Mouse (Mus musculus) stomach, embryonic 14.5 days (tissue): Measurements from ENCODE around the gene Ipp. TPM values are rescaled to one million over a fixed set of nuclear protein-coding genes. Genes with fewer than 3 reads are reported as not detected.
A peak's percentile ranks its signal among the peaks of the same experiment; 100 is the strongest.

Experiments
- ATAC-seq: fragments of 200-750 bp; cut with Nextera tagmentation; 2 replicates; pipeline ENCODE4 v1.8.0; 2017; ENCODE audit warnings: low read depth, moderate TSS enrichment; ENCODE audit not compliant: insufficient number of reproducible peaks, insufficient read depth, low FRiP score
- H3K27ac ChIP-seq: fragments of 300-500 bp; sonication (generic); 2 replicates; pipeline ENCODE4 v1.5.1; 2014; ENCODE audit warnings: mild to moderate bottlenecking, low read length, moderate library complexity, mixed read lengths
- H3K27me3 ChIP-seq: fragments of 300-500 bp; sonication (generic); 2 replicates; pipeline ENCODE4 v1.6.1; 2014; ENCODE audit warnings: low read length, control low read depth, mixed read lengths; ENCODE audit not compliant: control insufficient read depth, insufficient read depth
- H3K36me3 ChIP-seq: fragments of 300-500 bp; sonication (generic); 2 replicates; pipeline ENCODE4 v1.6.1; 2014; ENCODE audit warnings: mild to moderate bottlenecking, control low read depth, low read length, moderate library complexity, mixed read lengths; ENCODE audit not compliant: control insufficient read depth, insufficient read depth
- H3K4me1 ChIP-seq: fragments of 300-500 bp; sonication (generic); 2 replicates; pipeline ENCODE4 v1.6.1; 2014; ENCODE audit warnings: low read length, control low read depth, mixed read lengths; ENCODE audit not compliant: control insufficient read depth, insufficient read depth
- H3K4me2 ChIP-seq: fragments of 300-500 bp; sonication (generic); replicated peaks from 2 replicates; pipeline ENCODE4 v1.6.1; 2014; ENCODE audit warnings: low read depth, low read length, control low read depth
- H3K4me3 ChIP-seq: fragments of 300-500 bp; sonication (generic); 2 replicates; pipeline ENCODE4 v1.5.1; 2014; ENCODE audit warnings: low read depth, low read length, control low read depth
- H3K9ac ChIP-seq: fragments of 300-500 bp; sonication (generic); replicated peaks from 2 replicates; pipeline ENCODE4 v1.6.1; 2014; ENCODE audit warnings: low read depth, mild to moderate bottlenecking, control low read depth, low read length, moderate library complexity, mixed read lengths
- H3K9me3 ChIP-seq: fragments of 300-500 bp; sonication (generic); 2 replicates; pipeline ENCODE4 v1.6.1; 2016; ENCODE audit warnings: low read depth, low read length, control low read depth; ENCODE audit not compliant: control insufficient read depth
- WGBS: fragments of 180-500 bp; shearing (Covaris S2); extraction: QIAGEN DNeasy Blood & Tissue Kit; methylation state at CpG from one replicate; pipeline ENCODE4 v1.1.7; 2014; 5-methylcytosine and 5-hydroxymethylcytosine counted together
- polyA plus RNA-seq: library from polyadenylated mRNA; unstranded; fragments of >200 nt; fragmentation: Nextera tagmentation; extraction: Ambion mirVana; gene quantifications from 2 replicates; pipeline ENCODE4 v1.2.1, GENCODE M21; 2014

The Ipp gene
- polyA plus RNA-seq, 1 experiment from 2014 or later, result 4.5 TPM

- Histone ChIP-seq H3K4me3 (no peak overlapping the region), H3K27ac (no peak overlapping the region), H3K9ac (no peak overlapping the region), H3K27me3 (no peaks in the 10 kb centered on the region), H3K36me3 (peaks cover 9% of the 10 kb centered on the region), H3K9me3 (no peaks in the 10 kb centered on the region), H3K4me2 (no peak overlapping the region), H3K4me1 (no peaks in the 10 kb centered on the region)
- WGBS, result 74% methylated on average over 3 of the region's 3 CpGs
- ATAC-seq, result no peak
Observed at GRCm38 (mm10) chr4:116553035-116553434, 45.7 kb downstream of the Ipp start.

- Histone ChIP-seq H3K27ac (peak within 1 kb of the TSS; percentile 95), H3K4me2 (peak within 1 kb of the TSS; percentile 86), H3K4me3 (peak within 1 kb of the TSS; percentile 85), H3K36me3 (peaks cover 9% of the 10 kb centered on the region), H3K9ac (peak within 1 kb of the TSS; percentile 82), H3K4me1 (peaks cover 9% of the 10 kb centered on the region; the same call in 1 of the 2 replicates), H3K9me3 (no peaks in the 10 kb centered on the region), H3K27me3 (no peaks in the 10 kb centered on the region)
- 4% methylated on average over 23 of the region's 23 CpGs for WGBS
- no peak for ATAC-seq
Observed at GRCm38 (mm10) chr4:116555413-116556300, 48.3 kb downstream of the Ipp start, which contains the start of gene Tmem69. Tmem69 (minus strand) TSS chr4:116555936.

- Histone ChIP-seq H3K4me3 (peak overlapping the region; percentile 85), H3K27me3 (no peaks in the 10 kb centered on the region), H3K9me3 (no peaks in the 10 kb centered on the region), H3K9ac (peak overlapping the region; percentile 82), H3K4me1 (peaks cover 13% of the 10 kb centered on the region; the same call in 1 of the 2 replicates), H3K36me3 (peaks cover 9% of the 10 kb centered on the region), H3K4me2 (peak overlapping the region; percentile 86), H3K27ac (peak overlapping the region; percentile 95)
- WGBS, result under 1% methylated on average over 28 of the region's 28 CpGs
- ATAC-seq, result peak; percentile 93
Observed at GRCm38 (mm10) chr4:116556561-116557305, 49.4 kb downstream of the Ipp start.

- H3K4me2 ChIP-seq, result peak within 1 kb of the TSS; percentile 86
- peaks cover 13% of the 10 kb centered on the region; the same call in 1 of the 2 replicates for H3K4me1 ChIP-seq
- no peaks in the 10 kb centered on the region for H3K27me3 ChIP-seq
- peak within 1 kb of the TSS; percentile 85 for H3K4me3 ChIP-seq
- no peaks in the 10 kb centered on the region for H3K9me3 ChIP-seq
- H3K36me3 ChIP-seq, result peaks cover 9% of the 10 kb centered on the region
- H3K9ac ChIP-seq, result peak within 1 kb of the TSS; percentile 82
- under 1% methylated on average over 71 of the region's 78 CpGs for WGBS
- peak within 1 kb of the TSS; percentile 95 for H3K27ac ChIP-seq
- ATAC-seq, result peak; percentile 95
Observed at GRCm38 (mm10) chr4:116557306-116558121, 50.2 kb downstream of the Ipp start, which contains the start of gene Gpbp1l1. Gpbp1l1 (plus strand) TSS chr4:116557658.

GRCm38 (mm10) chr4:116558151-116558882 lies 51.0 kb downstream of the Ipp start:
- Histone ChIP-seq H3K9ac (peak overlapping the region; percentile 82), H3K4me2 (peak overlapping the region; percentile 75), H3K4me3 (peak overlapping the region; percentile 85), H3K9me3 (no peaks in the 10 kb centered on the region), H3K27me3 (no peaks in the 10 kb centered on the region), H3K36me3 (peaks cover 5% of the 10 kb centered on the region; the same call in 1 of the 2 replicates), H3K27ac (peak overlapping the region; percentile 95; the same call in 1 of the 2 replicates), H3K4me1 (peaks cover 13% of the 10 kb centered on the region; the same call in 1 of the 2 replicates)
- ATAC-seq, result no peak
- WGBS, result 3% methylated on average over 15 of the region's 15 CpGs

Other genes starting within 250 kb of the Ipp start
- 23.4 and 24.6 TPM in 2 replicates for gene Mast2, start 43.4 kb upstream of the Ipp start, polyA plus RNA-seq
- gene Tmem69, start 48.4 kb downstream of the Ipp start, polyA plus RNA-seq, result 22.1 and 23.5 TPM in 2 replicates
- gene Gpbp1l1, start 50.1 kb downstream of the Ipp start, polyA plus RNA-seq, result 49.2 and 52.2 TPM in 2 replicates
- 3.8 and 4.7 TPM in 2 replicates for gene Ccdc17, start 89.1 kb downstream of the Ipp start, polyA plus RNA-seq
- gene Nasp, start 120.4 kb downstream of the Ipp start, polyA plus RNA-seq, result 150 and 162 TPM in 2 replicates
- 781 and 795 TPM in 2 replicates for gene Akr1a1, start 144.1 kb downstream of the Ipp start, polyA plus RNA-seq
- 1,331 and 1,341 TPM in 2 replicates for gene Prdx1, start 178.0 kb downstream of the Ipp start, polyA plus RNA-seq
- gene Mmachc, start 200.9 kb downstream of the Ipp start, polyA plus RNA-seq, result 18.4 and 19.1 TPM in 2 replicates
- gene Ccdc163, start 201.0 kb downstream of the Ipp start, polyA plus RNA-seq, result 40.0 and 44.3 TPM in 2 replicates
- gene Tesk2, start 213.4 kb downstream of the Ipp start, polyA plus RNA-seq, result 7.5 and 9.8 TPM in 2 replicates